Mouse (Mus musculus) granulocyte monocyte progenitor cell, adult 5-6 weeks (primary cell): Measurements from ENCODE around the gene Mad1l1. TPM values are rescaled to one million over a fixed set of nuclear protein-coding genes. Genes with fewer than 3 reads are reported as not detected.
A peak's percentile ranks its signal among the peaks of the same experiment; 100 is the strongest.

ENCODE experiments used
- ATAC-seq: replicated peaks from 2 replicates; pipeline ENCODE4 v1.8.0; 2016; ENCODE audit warnings: mild to moderate bottlenecking, moderate TSS enrichment, inconsistent platforms; ENCODE audit not compliant: poor library complexity, severe bottlenecking
- total RNA-seq, 2 experiments: library from RNA; stranded (forward) in 1 of 2; stranded (reverse) in 1 of 2; fragments of 200-712, 200-1000 nt in 1 of 2; fragments of >200 nt in 1 of 2; fragmentation: Nextera tagmentation in 1 of 2; gene quantifications; 2 replicates each; pipeline ENCODE4 v1.2.3; 2014 to 2017

Gene Mad1l1
- total RNA-seq, 2 experiments from 2014 or later, result 24.4 to 53.6 TPM

DNA sequence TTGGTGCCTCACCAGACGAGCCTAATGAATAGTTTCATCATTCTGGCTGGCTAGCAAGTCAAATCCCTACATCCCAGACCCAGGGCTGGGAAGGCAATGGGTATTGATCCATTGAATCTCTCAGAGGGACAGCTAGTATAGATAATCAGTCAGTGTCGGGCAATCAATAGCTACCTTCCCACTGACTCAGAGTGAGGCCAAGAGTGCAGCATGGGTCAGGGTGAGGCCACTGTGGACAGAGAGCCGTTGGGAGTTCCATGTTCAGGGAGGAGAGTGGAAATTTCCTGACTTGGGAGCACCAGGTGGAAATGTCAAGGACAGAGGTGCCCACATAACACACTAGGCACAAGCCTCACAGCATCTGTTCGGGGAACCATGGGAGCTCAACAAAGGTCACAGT lies 129.8 kb downstream of the Mad1l1 start:
- ATAC-seq, result no peak

DNA sequence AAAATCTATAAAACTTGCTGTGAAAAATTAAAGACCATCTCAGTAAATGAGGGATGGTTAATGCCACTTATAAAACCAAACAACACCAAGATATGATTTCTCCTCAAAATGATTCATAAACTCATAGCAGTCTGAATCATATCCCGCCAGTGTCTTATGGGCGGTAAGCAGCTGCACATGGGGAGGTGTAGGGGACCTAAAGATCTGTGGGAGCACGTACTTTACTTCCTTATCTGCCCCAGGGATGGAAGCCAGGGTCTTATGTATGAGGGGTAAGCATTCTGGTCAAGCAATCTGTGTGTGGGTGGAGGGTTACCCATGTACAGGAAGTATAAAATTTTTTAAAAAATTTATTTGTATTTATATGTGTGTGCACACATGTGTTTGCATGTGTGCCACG lies 135.0 kb downstream of the Mad1l1 start:
- ATAC-seq, result no peak

DNA sequence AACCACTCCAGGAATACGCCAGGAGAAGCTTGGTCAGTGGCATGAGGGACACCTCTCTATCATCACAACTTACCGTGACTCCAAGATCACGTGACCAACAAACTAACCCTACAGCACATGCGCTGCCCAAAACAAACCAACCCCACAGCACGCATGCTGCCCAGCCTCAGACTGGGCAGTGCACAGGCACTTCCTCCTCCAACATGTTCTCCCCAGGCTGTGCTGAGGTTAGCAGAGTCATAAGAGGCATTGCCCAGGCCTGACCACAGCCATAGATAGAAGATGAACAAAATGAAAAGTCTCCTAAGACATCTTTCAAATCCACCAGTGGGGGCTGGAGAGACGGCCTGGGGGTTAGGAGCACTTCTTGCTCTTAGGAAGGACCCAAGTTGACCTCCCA lies 135.6 kb downstream of the Mad1l1 start:
- ATAC-seq, result no peak

DNA sequence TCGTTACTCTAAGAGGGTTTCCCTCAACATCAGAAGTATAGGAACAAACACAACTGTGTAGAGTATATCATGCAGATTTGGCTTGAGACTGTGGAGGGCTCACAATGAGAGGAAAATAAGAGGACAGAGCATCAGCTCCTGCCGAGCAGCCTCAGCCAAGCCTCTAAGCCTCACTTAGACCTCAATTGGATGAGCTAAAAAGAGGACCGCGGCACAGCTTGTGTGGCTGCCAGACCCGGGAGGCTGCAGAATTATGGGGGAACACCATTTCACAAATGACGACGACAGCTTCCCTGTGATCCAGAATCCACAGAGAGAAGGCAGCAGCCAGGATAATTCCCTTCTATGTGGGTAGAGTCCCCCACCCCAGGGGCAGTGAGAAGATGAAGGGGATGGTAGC lies 138.0 kb downstream of the Mad1l1 start:
- ATAC-seq, result no peak

DNA sequence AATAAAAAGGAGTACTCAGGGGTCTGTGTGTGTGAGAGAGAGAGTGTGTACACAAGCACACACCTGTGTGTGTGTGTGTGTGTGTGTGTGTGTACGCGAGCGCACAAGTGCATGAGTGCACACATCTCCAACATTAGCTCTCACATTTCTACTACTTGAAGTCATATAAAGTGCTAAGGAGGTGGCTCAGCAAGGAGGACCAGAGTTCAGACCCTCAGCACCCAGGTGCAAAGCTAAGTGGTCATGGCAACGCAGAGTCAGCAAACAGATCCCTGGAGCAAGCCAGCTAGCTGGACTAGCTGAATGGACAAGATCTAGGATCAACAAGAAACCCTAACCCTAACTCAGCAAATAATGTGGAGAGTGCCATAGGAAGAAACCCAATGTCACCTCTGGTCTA lies 139.0 kb downstream of the Mad1l1 start:
- no peak for ATAC-seq

DNA sequence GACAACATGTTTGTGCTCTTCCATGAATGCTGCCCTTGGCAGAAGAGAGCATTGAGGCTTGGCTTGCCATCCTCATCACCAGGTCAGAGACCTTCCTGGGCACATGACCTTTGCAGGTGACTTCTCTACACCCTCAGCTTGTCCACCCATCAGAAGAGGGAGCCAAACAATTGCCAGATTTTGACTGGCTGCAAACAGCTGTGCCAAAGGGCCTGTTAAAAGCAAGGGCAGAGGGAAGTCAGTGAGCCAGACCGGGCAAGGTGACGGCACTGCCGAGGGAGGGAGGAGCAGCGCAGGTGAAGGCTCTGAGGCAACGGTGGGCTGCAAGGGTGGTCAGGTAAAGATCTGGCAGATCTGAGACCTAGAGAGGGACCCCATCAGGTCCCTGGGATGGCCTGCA lies 141.3 kb downstream of the Mad1l1 start:
- no peak for ATAC-seq

DNA sequence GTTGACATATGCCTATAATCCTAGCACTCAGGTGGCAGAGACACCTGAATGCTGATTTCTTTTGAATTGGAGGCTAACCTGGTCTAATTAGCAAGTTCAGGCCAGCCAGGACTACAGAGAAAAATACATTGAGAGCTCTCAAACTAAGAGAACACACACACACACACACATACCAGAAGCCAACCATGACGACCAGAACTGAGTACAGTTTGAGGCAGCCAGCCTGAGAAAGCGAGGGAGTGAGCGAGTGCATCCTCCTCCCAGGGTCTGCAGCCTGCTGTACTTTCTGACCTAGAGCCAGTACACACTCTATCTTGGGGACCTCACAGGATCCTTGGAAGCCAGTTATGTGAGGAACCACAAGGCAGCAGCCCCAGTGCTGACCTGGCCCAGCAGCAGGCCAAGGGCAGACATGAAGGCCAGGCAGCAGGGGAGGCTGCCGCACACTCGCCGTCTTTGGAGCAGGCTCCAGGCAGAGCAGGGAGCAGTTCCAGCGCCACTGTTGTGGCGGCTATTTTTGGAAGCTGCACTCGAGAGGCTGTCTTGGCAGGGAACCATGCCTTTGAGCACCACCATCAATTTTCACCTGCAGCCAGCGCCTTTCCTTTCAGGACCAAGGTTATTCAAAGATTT lies 143.2 kb downstream of the Mad1l1 start:
- ATAC-seq, result no peak

DNA sequence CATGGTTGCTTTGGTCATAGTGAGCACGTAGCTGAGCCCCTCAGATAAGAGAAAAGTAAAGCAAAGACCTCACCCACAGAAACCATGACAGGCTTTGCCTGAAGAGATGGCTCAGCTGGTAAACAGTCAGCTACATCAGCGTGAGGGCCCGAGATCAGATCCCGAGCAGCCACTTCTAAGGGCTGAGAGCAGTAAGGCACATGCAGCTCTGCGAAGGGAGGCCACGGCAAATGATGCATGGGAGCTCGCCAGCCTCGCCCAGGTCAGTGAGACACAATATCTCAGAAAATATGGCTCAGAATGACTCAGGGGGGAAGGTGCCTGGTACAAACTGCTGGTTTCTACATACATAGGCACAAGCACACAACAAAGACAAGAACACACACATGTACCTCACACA lies 143.8 kb downstream of the Mad1l1 start:
- ATAC-seq, result no peak

DNA sequence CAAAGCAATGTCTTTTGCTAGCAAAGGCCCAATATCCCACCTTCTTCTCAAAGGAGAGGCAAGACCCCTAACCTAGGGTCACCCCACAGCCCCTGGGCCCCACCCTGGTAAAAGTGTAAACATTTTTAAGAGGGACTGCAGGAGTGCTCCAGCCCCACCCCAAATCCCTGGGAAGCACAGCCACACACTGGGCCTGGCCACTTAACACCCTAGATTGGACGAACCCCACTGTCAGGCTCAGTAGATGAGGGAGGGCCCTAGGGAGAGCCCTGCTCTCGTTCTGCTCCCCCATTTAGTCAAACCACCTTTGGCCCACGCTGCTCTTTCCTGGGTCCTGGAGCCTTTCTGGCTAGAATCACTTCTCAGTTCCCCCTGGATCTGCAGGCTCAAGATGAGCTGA lies 145.0 kb downstream of the Mad1l1 start:
- ATAC-seq, result no peak

DNA sequence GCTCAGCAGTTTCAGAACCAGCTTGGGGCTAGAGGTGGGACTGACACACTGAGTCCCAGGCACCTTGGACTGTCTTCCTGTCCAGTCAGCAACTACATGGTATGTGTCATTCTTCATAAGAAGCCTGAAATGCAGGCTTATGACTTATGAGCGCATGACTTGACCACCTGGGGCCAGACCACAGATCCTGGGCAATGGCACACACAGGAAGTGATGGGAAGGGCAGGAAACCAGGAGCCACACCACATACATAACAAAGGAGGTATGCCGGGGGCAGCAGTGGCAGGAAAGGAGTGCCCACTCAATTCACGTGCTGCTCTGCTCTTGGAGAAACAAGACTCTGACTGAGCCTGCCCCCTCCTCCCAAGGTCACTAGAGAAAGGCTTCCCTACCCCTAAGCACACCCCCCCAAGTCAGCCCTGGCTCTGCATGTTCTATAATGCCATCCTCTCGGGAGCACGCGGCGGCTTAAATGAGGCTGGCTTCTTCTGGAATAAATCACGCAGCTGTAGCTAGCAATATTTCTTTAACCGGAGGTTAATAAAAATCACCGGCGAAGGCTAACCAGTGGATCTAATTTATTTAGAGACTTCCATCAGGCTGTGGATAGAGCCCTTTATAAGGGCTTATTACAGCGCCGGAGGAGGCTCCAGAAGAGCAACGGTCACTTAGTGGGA lies 146.4 kb downstream of the Mad1l1 start:
- peak; percentile 19; the same call in 1 of the 2 replicates for ATAC-seq

DNA sequence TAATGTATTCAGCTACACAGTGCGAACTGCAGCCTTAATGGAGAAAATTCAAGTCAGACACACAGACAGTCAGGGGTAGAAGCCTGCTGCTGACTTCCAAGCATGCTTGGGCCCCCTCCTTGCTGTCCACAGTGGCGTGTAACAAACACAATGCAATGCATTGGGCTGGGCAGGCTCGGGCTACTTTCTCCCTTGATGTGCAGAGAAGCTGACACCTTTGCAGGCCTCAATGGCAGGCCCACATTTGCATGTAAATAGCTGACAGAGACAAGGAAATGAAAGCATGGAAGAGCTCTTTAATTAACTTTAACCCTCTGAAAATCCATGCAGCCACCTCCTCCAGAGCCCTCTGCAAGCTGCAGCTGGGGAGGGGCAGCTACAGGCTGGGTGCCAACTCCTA lies 147.3 kb downstream of the Mad1l1 start:
- ATAC-seq, result no peak

DNA sequence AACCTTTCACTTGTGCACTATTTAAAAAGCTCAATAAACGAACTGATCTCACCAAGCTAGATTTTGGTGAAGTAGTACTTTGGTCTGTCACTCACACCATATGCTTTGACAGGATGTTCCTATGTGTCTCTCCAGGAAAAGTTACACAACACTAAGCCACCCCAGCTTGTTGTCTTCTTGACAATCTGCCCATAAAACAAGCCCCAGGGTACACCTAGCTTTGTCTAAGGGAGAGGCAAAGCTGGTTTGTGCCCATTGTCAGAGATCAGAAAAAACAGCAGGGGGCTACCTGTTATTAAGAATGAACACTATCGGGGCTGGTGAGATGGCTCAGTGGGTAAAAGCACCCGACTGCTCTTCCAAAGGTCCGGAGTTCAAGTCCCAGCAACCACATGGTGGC lies 148.2 kb downstream of the Mad1l1 start:
- ATAC-seq, result no peak

DNA sequence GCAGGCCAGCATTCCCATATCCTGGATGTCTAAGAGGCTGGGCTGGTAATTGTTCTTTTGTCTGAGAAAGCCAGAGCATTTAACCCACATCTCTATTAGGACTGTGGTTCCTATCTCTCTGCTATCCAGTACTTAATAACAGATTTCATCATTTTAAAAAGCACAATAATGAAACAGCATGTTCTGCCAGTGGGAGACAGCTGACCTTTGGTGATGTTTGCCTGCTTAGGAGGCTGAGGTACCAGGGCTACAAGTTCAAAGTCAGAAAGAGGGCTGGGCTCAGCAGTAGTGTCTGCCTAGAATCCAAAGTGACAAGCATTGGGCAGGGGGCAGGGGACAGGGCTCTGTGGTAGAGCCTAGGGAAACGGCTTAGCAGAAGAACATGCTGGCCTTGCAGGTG lies 149.6 kb downstream of the Mad1l1 start:
- ATAC-seq, result no peak

DNA sequence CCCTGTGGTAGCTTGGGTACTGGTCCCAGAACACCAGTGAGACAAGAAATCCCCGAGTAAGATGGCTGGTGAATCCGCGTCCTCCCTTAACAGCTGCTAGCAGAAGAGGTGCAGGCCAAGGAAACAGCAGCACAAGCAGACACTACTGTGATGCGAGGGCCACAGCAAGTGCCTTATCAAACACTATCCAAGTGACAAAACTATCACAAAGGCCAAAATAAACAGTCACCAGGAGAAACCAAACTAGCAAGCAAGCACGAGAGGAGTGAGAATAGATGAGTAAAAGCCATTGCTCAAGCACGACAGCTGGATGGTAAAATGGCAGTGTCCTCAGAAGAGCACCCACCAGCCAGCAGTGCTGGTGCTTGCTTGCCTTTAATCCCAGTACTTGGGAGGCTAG lies 153.8 kb downstream of the Mad1l1 start:
- ATAC-seq, result no peak

DNA sequence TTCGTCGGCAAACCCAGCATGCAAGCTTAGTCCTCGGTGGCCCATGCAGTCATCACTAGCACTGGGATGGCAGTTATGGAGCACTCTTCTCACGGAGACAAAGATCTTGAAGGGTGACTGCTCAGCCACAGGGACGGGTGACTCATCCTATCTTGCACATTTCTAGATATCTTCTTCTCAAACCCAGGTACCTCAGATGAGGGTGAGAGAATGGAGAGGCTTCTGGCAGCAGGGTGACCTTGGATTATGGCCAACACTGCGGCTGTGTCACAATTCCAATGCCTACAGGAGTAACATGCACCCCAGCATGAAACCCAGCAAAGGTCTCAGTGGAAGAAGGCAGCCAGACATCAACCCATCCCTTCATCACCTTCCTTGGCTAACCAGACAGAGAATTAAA lies 154.3 kb downstream of the Mad1l1 start:
- ATAC-seq, result no peak

DNA sequence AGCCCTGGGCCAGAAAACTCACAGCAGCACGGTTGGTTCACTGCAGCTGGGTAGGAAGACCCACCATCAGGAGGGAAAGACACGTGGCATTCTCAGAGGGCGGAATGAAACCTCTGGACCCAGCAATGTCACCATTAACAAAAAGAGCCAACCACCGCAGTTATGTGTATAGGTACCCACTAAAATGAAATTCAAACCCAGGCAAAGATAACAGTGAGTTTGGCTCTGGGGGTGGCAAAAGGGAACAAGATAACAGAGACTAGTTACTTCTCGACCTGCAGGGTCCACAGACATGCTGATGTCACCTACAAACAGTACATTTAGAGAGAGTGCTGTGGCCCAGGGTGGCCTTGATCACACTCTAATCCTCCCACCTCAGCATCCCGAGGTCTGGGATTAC lies 157.4 kb downstream of the Mad1l1 start:
- ATAC-seq, result no peak

DNA sequence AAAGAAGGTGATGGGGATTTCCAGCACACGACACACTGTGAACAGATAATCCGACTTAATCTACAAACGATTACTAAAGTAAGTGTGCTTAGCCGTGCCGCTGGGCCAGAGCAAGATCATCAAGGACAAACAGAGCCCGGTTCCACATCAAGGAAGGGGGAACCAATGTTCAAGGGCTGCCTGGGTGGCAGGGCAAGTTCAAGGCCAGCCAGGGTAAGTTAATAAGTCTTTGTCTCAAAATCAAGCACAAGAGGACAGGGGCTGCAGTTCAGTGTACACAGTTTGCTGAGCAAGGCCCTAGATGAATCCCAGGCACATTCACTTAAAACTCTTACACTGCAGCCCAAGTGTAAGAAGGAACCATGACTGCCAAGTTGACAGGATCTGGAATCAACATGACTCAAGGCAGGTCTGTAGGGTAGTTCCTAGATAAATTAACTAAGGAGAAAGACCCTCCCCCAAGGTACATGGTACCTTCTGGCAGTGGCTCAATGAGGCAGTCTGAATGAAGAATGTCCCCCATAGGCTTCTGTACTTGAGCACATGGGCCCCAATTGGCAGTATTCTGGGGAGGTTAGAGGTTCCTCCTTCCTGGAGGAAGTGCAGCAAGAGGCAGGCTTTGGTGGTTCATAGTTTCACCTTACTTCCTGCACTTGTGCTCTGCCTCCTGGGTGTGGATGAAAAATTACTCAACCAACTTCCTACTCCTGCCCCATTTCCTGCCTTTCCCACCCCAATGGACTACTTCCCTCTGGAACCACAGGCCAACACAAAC lies 159.1 kb downstream of the Mad1l1 start:
- ATAC-seq, result peak; percentile 71

DNA sequence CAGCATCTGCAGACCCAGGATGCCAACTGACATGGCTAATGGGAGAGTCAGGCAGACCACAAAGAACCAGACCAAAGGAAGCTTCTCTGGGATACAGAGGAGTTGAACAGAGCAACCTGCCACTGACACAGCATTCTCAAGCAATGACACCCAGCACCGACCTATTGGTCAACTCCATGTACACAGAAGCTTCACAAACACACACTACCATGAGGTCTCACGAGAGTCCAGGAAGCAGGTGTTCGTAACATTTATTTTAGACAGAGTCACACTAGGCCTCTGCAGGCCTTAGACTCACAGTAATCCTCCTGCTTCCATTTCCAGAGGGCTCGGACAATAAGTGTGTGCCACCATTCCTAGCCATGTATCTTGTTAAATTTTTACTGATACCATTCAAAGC lies 162.3 kb downstream of the Mad1l1 start:
- ATAC-seq, result no peak

DNA sequence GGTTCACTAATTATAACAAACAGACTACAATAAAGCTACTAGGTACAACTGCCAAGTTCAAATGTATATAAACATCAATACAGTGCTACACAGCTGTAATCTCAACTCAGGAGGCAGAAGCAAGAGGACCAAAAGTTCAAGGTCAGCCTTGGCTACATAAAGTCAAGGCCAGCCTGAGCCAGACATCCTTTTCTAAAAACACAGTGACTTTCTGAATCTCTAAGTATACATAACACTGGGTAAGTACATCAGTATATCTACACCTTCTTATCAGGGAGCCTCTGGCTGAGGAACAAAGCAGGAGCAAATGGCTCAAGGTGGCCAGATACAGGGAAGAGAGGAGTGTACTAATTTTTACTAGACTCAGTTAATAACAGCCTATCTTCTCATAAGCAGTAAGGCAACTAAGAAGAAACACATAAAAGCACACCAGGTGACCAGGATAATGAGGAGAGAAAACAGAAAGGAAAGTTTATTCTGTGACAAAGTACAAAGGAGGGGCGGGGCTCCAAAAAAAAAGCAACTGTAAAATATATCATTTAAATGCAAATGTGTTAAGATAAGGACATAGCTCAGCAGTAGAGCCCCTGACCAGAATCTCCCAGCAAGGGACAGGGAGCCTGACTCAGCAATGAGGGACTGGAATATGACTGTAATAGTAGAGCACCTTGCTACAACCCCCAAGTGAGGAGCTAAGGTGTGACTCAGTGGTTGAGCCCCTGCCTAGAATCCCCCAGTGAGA lies 163.3 kb downstream of the Mad1l1 start:
- no peak for ATAC-seq

DNA sequence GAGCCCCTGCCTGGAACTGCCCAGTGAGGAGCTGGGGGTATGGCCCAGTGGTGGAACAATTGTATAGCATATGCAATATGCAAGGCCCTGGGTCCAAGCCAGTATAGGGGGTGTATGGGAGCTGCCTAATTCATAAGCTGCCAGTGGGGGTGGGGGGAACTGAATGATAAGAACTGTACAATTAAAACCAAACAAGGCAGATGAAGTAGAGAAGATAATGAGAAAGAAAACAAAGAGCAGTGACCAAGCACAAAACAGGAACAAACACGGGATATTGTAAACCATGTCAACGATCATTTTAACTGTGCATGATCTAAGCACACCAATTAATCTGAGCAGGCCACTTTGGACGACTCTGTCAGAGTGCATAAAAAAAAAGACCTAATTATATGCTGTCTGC lies 167.2 kb downstream of the Mad1l1 start:
- ATAC-seq, result no peak

DNA sequence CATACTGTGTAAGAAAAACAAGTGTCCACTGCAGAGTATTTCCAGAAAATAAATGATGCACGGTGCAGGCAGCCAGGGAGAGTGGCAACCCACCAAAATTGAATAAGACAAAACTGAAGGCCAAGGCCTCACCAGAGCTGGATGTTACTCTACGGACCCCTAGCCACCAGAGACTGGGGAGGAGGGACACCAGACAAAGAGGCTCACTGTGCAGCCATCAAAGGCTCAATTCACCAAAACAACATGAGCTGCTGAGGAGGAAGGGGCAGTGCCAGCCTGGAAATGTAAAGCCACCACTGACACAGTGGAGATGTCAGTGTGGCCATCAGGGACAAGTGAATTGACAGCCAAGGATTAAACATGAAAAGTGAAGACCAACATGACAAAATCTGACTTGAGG lies 169.5 kb downstream of the Mad1l1 start:
- no peak for ATAC-seq
